Mouse (Mus musculus) c-Kit-positive CD71-positive TER-119-negative erythroid progenitor cells, embryonic 14.5 days (primary cell): ENCODE results near the gene Gstm4.
"Not testable (repeated sequence)": the region's sequence is repeated elsewhere in the genome, so short reads cannot be mapped to it uniquely, and the experiment has no call there.

Experiments used
- DNase-seq: peaks from one replicate; pipeline ENCODE4 v3.0.0-alpha.2; 2013; ENCODE audit warnings: low read depth

Gstm4 gene

DNA sequence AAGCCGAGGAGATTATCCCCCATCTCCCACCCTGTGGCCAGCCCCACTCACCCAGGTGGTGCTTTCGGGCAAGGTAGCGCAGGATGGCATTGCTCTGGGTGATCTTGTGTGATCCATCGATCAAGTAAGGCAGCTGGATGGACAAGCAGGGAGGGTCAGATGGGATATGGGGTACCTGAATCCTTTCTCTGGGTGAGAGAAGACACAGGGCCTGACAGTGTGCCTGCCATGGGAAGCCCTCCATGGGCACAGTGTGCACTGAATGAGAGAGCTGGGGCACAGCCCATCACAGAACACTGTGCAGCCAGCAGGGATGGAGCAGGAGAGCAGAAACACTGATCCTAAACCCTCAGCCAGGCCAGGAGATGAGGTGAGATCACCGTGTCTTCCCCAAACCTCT is 28.2 kb downstream of the Gstm4 start:
- DNase-seq, result not testable (repeated sequence)

DNA sequence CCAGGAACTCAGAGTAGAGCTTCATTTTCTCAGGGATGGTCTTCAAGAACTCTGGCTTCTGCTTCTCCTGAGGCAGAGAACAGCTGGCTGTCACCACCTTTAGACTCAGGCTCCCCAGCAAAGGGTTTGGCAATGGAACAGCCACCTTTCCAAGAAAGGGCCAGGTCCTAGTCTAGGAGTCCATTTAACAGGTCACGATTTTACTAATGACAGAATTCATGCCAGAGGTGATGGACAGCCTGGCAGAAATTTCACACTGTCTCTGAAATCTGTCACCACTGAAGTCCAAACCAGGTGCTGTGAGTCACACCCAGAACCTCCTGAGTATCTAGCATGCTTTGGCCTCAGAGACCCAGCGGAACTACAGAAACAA is 29.7 kb downstream of the Gstm4 start:
- DNase-seq, result no peak

DNA sequence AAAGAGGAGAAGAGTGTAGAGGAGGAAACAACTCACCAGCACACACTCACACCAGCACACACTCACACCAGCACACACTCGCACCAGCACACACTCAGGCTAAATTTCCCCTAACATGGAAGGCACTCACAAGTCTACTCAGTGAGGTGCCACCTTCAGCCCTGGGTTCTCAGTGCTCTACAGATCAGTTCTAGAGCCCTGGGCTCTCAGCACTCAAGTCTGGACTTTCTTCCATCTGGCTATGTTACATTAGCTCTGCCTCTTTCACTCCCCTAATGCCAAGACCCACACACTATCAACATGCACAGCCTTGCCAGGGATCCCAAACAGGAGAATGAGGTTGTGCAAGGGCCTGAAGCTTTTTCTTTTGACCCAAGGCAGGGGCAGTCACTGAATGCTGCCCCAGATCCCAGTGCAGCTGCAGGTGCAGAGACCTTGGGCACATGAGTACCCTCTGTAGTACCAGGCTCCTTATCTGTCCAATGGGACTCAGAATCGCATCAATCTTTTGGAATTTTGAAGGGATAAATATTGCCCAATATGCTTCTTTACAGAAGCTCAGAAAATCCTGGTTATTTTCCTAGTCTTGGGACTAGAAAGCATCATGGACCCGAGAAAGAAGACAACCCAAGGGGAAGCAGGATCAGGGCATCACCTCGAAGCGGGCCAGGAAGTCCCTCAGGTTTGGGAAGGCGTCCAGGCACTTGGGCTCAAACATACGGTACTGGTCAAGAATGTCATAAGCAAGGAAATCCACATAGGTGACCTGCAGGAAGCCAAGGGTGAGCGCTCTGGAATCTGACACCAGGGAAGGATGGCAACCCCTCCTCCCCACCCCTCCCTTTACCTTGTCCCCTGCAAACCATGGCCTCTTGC is 30.4 kb downstream of the Gstm4 start:
- DNase-seq, result no peak

DNA sequence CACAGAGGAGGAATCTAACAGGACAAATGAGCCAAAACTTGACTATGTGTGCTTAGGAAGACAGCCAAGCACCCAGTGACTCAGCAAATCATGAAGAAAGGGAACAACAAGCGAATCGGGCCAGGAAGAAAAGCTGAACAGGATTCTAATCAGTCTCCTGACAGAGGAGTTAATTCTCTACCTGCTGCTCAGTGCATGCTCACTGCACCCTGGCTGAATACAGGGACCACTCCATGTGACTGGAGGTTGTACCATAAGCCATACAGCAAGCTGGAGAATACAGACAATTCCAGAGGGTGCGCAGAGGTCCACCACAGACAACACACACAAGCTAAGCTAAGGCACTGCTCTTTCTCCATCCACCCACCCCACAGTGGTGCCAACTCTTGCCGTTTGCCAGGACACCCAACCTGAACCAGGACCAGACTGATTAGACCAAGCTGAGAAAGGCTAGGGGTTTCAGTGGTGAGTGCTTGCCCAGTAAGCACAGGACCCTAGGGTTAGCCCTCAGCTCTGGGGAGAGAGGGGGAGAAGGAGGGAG is 31.3 kb downstream of the Gstm4 start:
- no peak for DNase-seq

DNA sequence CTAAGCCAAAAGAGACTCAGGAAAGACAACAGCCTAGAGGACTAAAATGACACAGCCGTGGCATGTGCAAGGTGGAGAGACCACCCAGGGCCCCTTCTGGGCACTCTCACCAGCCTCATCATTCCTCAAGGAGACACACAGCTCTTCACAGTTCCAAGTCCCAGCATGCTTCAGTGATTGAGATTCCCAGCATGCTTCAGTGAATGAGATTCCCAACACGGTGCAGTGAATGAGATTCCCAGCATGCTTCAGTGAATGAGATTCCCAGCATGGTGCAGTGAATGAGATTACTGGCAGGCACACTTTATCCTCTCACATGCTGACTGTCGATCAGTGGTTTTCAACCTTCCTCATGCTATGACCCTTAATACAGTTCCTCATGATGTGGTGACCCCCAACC is 33.1 kb downstream of the Gstm4 start:
- no peak for DNase-seq

DNA sequence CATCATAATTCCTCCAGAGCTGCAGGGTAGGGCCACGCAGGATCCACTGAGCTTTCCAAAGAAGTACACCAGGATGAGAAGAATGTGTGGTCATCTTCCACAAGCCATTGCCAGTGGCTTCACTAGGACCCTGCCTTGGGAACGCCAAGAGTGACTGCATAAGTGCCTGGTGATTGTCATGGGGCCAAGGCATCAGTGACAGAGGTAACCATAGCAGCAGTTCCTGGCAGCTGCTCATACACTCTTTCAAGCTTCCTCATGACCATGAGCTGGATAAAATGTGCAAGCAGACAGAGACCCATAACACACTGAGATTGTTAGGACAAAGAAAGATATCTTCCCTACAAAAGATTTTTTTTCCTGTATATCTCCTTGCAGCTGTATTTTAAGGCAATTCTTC is 34.4 kb downstream of the Gstm4 start:
- DNase-seq, result no peak

DNA sequence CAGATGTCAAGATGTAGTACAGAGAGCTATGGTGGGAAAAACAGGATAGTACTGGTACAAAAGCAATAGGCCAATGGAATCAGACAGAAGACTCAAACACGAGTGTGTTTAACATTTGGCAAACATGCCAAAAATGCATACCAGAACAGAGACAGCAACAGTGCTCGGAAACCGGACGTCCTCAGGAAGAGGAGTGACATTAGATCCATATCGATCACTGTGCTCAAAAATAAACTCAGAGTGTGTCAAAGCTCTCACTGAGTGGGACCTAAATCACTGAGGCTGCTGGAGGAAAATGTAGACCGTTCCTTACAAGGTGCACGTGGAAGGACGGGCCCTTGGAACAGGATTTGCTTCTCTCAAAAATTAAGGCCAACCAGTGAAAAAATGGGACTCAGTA is 42.7 kb downstream of the Gstm4 start:
- DNase-seq, result no peak

DNA sequence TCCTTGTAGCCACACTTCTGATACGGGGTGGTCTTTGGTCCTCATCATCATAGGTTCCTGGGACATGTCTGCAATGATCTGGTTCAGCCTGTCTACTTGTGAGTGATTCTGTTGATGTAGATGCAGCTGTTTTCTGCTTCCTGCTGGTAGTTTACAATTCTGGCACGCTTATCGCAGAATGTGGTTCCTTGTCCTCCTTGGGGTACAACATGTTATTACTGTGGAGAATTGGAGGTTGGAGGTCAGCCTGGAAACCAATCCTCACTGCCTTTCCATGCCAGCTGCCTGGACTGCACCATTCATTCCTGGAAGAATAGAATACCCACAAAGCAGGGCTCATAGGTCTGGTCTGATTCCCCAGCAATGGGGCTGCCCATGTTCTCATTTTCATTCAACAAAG is 45.2 kb downstream of the Gstm4 start:
- no peak for DNase-seq

DNA sequence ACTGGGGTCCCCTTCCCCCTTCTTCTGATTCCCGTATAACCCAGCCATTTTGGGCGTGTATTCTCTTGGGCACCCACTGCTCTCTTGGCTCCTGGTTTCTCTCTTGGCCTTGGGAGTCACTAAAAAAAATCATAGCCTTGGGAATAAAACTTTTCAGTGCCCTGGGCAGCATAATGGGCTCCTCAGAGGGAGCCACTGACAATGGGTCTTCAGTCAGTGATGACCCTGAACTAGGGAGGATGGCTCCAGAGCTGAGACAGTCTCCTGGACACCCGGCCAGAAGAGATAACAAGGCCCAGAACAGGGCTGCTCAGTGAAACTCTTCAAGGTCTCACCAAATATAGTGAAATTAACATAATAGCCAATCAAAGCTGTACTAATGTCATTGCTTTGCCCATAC is 46.1 kb downstream of the Gstm4 start:
- DNase-seq, result no peak

DNA sequence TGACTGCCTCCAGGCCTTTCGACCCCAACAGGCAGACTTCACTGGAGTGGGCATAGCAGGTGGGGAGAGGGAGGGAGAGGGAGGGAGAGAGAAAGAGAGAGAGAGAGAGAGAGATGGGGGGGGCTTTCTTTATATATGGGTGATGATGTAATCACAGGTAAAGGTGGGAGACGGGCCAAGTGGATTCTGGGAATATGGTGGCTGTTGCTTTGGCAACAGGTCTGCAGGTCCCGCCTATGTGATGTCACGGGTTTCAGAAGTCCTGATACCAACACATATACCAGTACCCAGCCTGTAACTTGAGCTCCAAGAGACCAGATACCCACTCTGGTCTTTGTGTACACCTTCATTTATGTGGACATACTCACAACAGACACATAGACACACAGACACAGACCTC is 48.1 kb downstream of the Gstm4 start:
- no peak for DNase-seq

DNA sequence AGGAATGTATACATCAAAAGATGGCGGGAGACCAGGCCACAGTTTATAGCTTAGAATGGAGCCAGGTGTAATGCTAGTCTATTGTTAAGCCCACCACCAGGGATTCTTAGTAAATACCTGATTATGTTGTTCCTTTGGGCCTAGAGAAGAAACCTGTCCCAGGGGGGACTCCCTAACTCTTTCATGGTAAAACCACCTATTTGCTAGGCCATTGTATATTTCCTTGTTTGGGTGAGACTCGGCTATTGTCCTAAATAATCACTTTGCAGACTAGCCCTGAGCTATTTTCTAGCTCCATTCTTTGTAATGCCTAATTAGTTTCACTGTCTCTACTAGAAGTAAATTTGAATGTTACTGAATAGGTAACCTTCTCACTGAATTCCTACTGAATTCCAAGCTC is 48.7 kb downstream of the Gstm4 start:
- not testable (repeated sequence) for DNase-seq
